Mouse (Mus musculus): ENCODE results near the gene Got2. TPM values are rescaled to one million over a fixed set of nuclear protein-coding genes. Genes with fewer than 3 reads are reported as not detected.

Got2 gene
- polyA plus RNA-seq, 1 experiment from 2014 or later = 62.0 TPM

DNA sequence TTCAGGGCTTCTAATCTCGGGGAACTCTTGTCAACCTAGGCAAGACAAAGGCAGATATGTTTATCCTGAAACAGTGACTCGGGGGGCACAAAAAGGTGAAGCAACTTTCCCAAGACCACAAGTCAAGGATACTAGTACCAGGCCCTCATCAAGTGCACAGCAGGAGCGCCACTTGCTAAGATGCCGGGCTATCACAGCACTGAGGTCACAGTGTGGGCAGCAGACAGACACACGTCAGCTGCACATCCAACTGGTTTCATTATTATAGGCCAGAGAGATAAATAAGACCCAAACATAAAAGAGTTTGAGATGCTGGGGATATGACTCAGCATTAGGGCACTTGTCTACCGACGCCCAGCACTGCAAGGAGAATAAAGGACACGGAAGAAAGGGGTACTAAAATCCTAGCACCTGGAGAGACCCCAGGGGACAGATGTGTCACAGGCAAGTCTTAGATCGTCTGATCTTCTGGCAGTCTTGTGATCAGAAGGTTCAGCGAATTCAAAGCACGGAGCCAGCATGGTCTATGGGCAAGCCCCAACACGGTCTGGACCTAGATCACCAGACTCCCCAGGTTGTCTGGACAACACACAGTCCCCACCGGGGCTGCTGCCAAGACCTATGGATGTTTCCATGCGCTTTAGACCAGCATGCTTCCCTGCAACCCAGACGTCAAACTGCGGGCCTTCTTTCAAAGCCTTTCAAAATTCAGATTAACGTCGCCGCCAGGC, 39.4 kb downstream of the Got2 start:
- no peak overlapping the region for H3K4me3 ChIP-seq (ENCODE audit: low read depth, low read length)
- no peak overlapping the region for H3K27ac ChIP-seq (ENCODE audit: low read depth)
- 89% methylated on average over 19 of the region's 19 CpGs for WGBS
- H3K36me3 ChIP-seq (ENCODE audit: insufficient read depth) = peaks cover 4% of the 10 kb centered on the region
- no peaks in the 10 kb centered on the region for H3K9me3 ChIP-seq (ENCODE audit: low read depth, low read length)
- ATAC-seq (ENCODE audit: insufficient read depth) (no peak), DNase-seq (no peak)
- H3K4me2 ChIP-seq = no peak overlapping the region
- no peak for TF ChIP-seq CTCF (IDR thresholded peaks at IDR 0.05; ENCODE audit: low read depth)
- no peaks in the 10 kb centered on the region for H3K27me3 ChIP-seq (ENCODE audit: insufficient read depth, low read length)
- H3K9ac ChIP-seq = no peak overlapping the region
- H3K4me1 ChIP-seq (ENCODE audit: insufficient read depth) = no peaks in the 10 kb centered on the region

DNA sequence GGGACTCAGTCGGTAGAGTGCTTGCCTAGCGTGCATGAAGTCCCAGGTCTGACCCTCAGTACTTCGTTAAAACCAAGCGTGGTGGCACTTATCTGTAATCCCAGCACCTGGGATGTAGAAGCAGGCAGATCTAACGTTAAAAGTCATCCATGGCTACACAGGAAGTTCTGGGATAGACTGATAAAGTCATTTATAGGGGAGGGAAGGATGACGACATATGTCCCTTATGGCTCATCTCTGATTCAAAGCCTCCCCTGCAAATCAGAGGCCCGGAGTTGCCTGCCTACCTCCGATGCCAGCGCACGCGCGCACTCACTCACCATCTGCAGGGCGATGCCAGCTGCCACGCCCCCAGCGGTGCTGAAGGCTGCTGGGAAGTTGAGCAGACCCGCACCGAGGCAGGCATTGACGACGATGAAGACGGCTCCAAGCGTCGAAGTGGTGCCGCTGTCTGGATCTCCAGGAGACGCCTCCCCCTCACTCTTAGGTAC, 40.2 kb downstream of the Got2 start:
- no peak overlapping the region for H3K4me2 ChIP-seq
- ATAC-seq (ENCODE audit: insufficient read depth) (no peak), DNase-seq (no peak)
- no peak overlapping the region for H3K27ac ChIP-seq (ENCODE audit: low read depth)
- H3K4me1 ChIP-seq (ENCODE audit: insufficient read depth) = no peaks in the 10 kb centered on the region
- no peaks in the 10 kb centered on the region for H3K9me3 ChIP-seq (ENCODE audit: low read depth, low read length)
- no peaks in the 10 kb centered on the region for H3K27me3 ChIP-seq (ENCODE audit: insufficient read depth, low read length)
- peaks cover 5% of the 10 kb centered on the region for H3K36me3 ChIP-seq (ENCODE audit: insufficient read depth)
- no peak for TF ChIP-seq CTCF (IDR thresholded peaks at IDR 0.05; ENCODE audit: low read depth)
- H3K4me3 ChIP-seq (ENCODE audit: low read depth, low read length) = no peak overlapping the region
- no peak overlapping the region for H3K9ac ChIP-seq
- WGBS = 77% methylated on average over 24 of the region's 24 CpGs

DNA sequence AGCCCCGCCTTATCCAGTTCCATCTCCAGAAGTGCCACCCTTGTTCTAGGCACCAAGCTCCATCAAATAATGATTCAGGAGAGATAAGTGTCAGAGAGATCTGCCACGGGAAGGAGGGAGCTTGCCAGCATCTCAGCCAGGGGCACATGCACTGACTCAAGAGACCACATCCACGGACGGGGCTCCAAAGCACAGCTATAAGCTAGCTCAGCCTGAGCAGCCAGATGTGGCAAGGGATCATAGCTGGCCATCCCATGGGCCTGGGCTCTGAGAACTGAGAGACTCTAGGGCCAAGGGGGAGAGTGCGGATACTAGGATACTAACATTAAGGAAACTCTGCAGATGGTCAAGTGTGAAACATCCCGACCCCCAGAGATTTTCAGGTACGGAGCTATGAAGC, 43.3 kb downstream of the Got2 start:
- H3K4me1 ChIP-seq (ENCODE audit: insufficient read depth) = no peaks in the 10 kb centered on the region
- peaks cover 15% of the 10 kb centered on the region for H3K36me3 ChIP-seq (ENCODE audit: insufficient read depth)
- H3K9ac ChIP-seq = no peak overlapping the region
- WGBS = 86% methylated on average over 7 of the region's 7 CpGs
- no peak overlapping the region for H3K4me2 ChIP-seq
- H3K4me3 ChIP-seq (ENCODE audit: low read depth, low read length) = no peak overlapping the region
- no peaks in the 10 kb centered on the region for H3K9me3 ChIP-seq (ENCODE audit: low read depth, low read length)
- TF ChIP-seq CTCF (IDR thresholded peaks at IDR 0.05; ENCODE audit: low read depth) = no peak
- no peaks in the 10 kb centered on the region for H3K27me3 ChIP-seq (ENCODE audit: insufficient read depth, low read length)
- ATAC-seq (ENCODE audit: insufficient read depth) (no peak), DNase-seq (no peak)
- no peak overlapping the region for H3K27ac ChIP-seq (ENCODE audit: low read depth)

DNA sequence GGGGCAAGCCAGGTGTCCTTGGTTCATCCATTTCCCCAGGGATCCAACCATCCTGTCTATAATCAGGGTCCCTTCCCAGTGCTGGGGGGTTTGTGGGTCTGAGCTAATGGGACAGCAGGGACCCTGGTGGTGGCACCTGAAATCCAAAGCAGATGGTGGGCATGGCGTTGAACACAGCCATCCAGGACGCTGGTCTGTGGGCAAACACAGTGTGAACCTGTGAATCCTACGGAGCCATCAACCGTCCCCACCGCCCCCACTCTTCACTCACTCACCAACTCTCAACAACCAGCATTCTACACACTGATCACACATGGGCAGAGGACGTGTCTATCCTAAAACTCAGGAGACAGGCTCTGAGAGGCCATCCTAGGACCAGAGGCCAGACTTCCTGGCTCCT, 44.4 kb downstream of the Got2 start:
- no peak for ATAC-seq (ENCODE audit: insufficient read depth)
- H3K4me3 ChIP-seq (ENCODE audit: low read depth, low read length) = no peak overlapping the region
- no peak for DNase-seq
- 89% methylated on average over 6 of the region's 6 CpGs for WGBS
- H3K4me2 ChIP-seq = no peak overlapping the region
- H3K36me3 ChIP-seq (ENCODE audit: insufficient read depth) = peaks cover 18% of the 10 kb centered on the region
- TF ChIP-seq CTCF (IDR thresholded peaks at IDR 0.05; ENCODE audit: low read depth) = no peak
- no peak overlapping the region for H3K9ac ChIP-seq
- H3K9me3 ChIP-seq (ENCODE audit: low read depth, low read length) = no peaks in the 10 kb centered on the region
- no peak overlapping the region for H3K27ac ChIP-seq (ENCODE audit: low read depth)
- H3K4me1 ChIP-seq (ENCODE audit: insufficient read depth) = no peaks in the 10 kb centered on the region
- H3K27me3 ChIP-seq (ENCODE audit: insufficient read depth, low read length) = no peaks in the 10 kb centered on the region

DNA sequence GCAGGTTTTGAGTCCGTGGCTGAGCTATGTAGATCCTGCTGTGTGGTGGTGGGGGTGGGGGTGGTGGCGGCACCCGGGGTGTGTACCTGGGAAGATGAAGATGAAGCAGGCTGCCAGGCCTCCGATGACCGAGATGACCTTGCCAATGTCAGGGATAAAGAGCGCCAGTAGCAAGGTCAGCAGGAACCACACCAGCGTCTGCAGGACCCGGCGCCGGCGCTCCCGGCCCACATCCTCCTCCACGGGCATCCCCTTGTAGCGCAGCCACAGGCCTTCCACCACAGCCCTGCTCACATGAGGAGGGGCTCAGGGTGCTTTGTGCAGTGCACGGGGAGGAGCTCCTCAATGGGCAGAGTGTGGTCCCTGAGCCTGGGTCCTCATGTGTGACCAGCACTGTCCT, 46.9 kb downstream of the Got2 start:
- H3K9me3 ChIP-seq (ENCODE audit: low read depth, low read length) = no peaks in the 10 kb centered on the region
- no peaks in the 10 kb centered on the region for H3K27me3 ChIP-seq (ENCODE audit: insufficient read depth, low read length)
- no peak for ATAC-seq (ENCODE audit: insufficient read depth)
- H3K4me3 ChIP-seq (ENCODE audit: low read depth, low read length) = no peak overlapping the region
- H3K4me1 ChIP-seq (ENCODE audit: insufficient read depth) = no peaks in the 10 kb centered on the region
- no peak for DNase-seq
- TF ChIP-seq CTCF (IDR thresholded peaks at IDR 0.05; ENCODE audit: low read depth) = no peak
- no peak overlapping the region for H3K4me2 ChIP-seq
- WGBS = 89% methylated on average over 15 of the region's 15 CpGs
- H3K36me3 ChIP-seq (ENCODE audit: insufficient read depth) = peaks cover 25% of the 10 kb centered on the region; the same call in 1 of the 2 replicates
- no peak overlapping the region for H3K27ac ChIP-seq (ENCODE audit: low read depth)
- H3K9ac ChIP-seq = no peak overlapping the region

DNA sequence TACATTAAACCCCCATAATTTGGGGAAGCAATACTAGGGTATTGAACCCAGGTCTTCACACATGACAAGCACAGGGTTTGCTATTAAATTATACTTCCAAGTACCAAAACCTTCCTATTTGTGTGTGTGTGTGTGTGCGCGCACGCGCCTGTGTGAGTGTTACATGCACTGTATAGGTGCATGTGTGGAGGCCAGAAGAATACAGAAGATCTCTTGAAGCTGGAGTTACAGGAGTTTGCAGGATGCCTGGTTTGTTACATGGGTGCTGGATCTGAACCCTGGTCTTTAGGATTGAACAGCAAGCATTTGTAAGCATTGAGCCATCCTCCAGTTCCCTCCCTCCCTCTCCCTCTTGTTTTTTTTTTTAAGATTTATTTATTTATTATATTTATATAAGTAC, 49.1 kb downstream of the Got2 start:
- Histone ChIP-seq H3K9me3 (ENCODE audit: low read depth, low read length) (no peaks in the 10 kb centered on the region), H3K4me3 (ENCODE audit: low read depth, low read length) (no peak overlapping the region), H3K27me3 (ENCODE audit: insufficient read depth, low read length) (no peaks in the 10 kb centered on the region), H3K4me2 (no peak overlapping the region), H3K27ac (ENCODE audit: low read depth) (no peak overlapping the region), H3K4me1 (ENCODE audit: insufficient read depth) (no peaks in the 10 kb centered on the region), H3K9ac (no peak overlapping the region), H3K36me3 (ENCODE audit: insufficient read depth) (peaks cover 25% of the 10 kb centered on the region; the same call in 1 of the 2 replicates)
- DNase-seq (no peak), ATAC-seq (ENCODE audit: insufficient read depth) (no peak)
- 97% methylated on average over 4 of the region's 4 CpGs for WGBS
- TF ChIP-seq CTCF (IDR thresholded peaks at IDR 0.05; ENCODE audit: low read depth) = no peak

DNA sequence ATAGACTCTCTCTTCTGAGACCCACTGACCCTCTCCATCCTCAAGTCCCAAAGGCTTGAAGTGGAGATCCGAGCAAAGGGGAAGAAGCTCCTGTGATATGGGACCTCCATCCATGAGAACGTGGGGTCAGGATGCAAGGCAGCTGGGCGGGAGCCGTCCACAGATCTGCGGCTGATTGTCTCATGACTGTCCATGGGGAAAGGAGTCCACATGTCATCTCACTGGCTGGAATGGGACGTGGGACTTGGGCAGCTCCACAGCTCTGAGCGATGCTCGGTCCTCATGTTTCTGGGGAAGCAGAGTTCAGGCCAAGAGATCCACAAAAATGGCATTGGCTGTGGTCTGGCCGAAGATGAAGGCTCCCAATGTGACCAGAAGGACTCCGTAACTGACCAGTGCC, 51.1 kb downstream of the Got2 start:
- no peak overlapping the region for H3K4me3 ChIP-seq (ENCODE audit: low read depth, low read length)
- H3K27me3 ChIP-seq (ENCODE audit: insufficient read depth, low read length) = no peaks in the 10 kb centered on the region
- no peak overlapping the region for H3K27ac ChIP-seq (ENCODE audit: low read depth)
- no peaks in the 10 kb centered on the region for H3K4me1 ChIP-seq (ENCODE audit: insufficient read depth)
- ATAC-seq (ENCODE audit: insufficient read depth) (no peak), DNase-seq (no peak)
- no peaks in the 10 kb centered on the region for H3K9me3 ChIP-seq (ENCODE audit: low read depth, low read length)
- no peak for TF ChIP-seq CTCF (IDR thresholded peaks at IDR 0.05; ENCODE audit: low read depth)
- H3K36me3 ChIP-seq (ENCODE audit: insufficient read depth) = peaks cover 22% of the 10 kb centered on the region; the same call in 1 of the 2 replicates
- H3K9ac ChIP-seq = no peak overlapping the region
- WGBS = 89% methylated on average over 10 of the region's 10 CpGs
- no peak overlapping the region for H3K4me2 ChIP-seq
